Mouse (Mus musculus): Measurements from ENCODE around the gene Srm. TPM values are rescaled to one million over a fixed set of nuclear protein-coding genes. Genes with fewer than 3 reads are reported as not detected.

Srm gene
- polyA plus RNA-seq, 1 experiment, result 33.1 TPM

DNA sequence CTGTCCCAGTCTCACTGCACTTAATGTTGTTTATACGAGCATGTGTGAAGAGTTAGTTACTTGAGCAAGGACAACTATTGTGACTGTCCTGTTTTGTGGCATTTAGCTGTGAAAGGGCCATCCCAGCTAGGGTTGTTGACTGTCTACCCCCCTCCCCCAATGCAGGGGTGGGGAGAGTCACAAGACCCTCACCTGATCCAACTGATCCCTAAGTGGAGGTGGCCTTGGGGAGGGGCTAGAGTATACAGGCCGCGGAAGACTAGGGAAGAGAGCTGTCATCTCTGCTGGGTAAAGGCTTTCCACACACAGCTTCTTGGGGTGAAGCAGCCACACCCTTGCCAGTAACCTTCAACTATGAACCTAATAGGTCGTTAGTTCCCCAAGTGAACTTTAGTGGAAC lies 9.0 kb downstream of the Srm start:
- H3K27me3 ChIP-seq (replicated peaks; ENCODE audit: control insufficient read depth, insufficient read depth, low read length), result no peaks in the 10 kb centered on the region
- no peak overlapping the region for H3K4me3 ChIP-seq (ENCODE audit: insufficient read depth, low read depth, low read length)
- H3K4me1 ChIP-seq (ENCODE audit: control insufficient read depth, insufficient read depth, low read length), result no peaks in the 10 kb centered on the region
- 88% methylated on average over 4 of the region's 4 CpGs for WGBS
- no peaks in the 10 kb centered on the region for H3K36me3 ChIP-seq (ENCODE audit: control insufficient read depth, insufficient read depth, low read length)
- no peak for DNase-seq
- no peak for TF ChIP-seq CTCF (conservative IDR thresholded peaks at IDR 0.05; ENCODE audit: insufficient read depth, insufficient read length, low read depth, low read length)
- TF ChIP-seq POLR2A (IDR thresholded peaks at IDR 0.05; ENCODE audit: low read depth, low read length), result no peak
- H3K27ac ChIP-seq (ENCODE audit: insufficient read depth, low read depth, low read length), result no peak overlapping the region

DNA sequence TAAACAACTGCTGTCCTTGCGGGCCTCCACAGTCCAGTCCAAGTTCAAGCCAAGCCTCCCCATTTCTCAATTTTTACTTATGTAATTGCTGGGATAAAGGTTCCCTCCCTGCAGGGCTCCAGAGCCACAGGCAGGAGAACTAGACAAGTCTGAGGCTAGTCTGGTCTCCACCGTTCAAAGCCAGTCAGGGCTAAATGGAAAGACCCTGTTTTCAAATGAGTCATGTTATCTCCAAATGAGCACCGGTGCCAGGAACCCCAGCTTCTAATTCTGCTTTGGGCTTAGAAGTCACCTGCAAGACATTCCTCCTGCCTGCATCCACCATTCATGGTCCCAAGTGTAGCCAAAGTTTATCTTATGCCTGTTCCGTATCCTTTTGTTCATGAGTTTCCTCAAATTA lies 10.6 kb downstream of the Srm start:
- no peak overlapping the region for H3K4me3 ChIP-seq (ENCODE audit: insufficient read depth, low read depth, low read length)
- no peak for DNase-seq
- TF ChIP-seq CTCF (conservative IDR thresholded peaks at IDR 0.05; ENCODE audit: insufficient read depth, insufficient read length, low read depth, low read length) (no peak), POLR2A (IDR thresholded peaks at IDR 0.05; ENCODE audit: low read depth, low read length) (no peak)
- H3K36me3 ChIP-seq (ENCODE audit: control insufficient read depth, insufficient read depth, low read length), result no peaks in the 10 kb centered on the region
- 68% methylated on average over 4 of the region's 4 CpGs for WGBS
- H3K27me3 ChIP-seq (replicated peaks; ENCODE audit: control insufficient read depth, insufficient read depth, low read length), result no peaks in the 10 kb centered on the region
- no peak overlapping the region for H3K27ac ChIP-seq (ENCODE audit: insufficient read depth, low read depth, low read length)
- H3K4me1 ChIP-seq (ENCODE audit: control insufficient read depth, insufficient read depth, low read length), result no peaks in the 10 kb centered on the region

DNA sequence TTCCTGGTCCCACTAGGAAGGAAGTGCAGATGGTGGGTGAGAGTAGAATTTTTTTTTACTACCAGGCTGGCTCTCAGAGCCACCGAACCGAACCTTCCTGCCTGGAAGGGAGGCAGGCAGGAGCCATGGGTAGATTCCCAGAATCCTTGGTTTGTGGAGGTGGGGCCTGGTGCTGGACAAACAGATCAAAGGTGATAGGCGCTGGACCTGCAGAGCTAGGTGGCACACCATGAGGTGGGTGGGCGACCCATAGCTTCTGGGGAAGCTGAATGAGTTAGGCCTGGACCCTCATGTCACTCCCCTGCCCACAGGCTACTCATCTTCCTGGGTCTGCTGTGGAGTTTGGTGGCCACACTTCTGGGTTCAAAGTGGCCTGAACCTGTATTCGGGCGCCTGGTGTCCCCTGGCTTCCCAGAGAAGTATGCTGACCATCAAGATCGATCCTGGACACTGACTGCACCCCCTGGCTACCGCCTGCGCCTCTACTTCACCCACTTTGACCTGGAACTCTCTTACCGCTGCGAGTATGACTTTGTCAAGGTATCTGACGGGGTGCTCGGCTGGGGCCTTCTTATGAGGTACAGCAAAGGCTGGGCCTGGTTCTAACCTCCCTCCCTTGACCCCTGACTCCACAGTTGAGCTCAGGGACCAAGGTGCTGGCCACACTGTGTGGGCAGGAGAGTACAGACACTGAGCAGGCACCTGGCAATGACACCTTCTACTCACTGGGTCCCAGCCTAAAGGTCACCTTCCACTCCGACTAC lies 11.2 kb downstream of the Srm start, which contains the start of gene Masp2:
Masp2 (plus strand) TSS at position 198 of the 764 bp plus-strand sequence.
- Histone ChIP-seq H3K27ac (ENCODE audit: insufficient read depth, low read depth, low read length) (no peak within 1 kb of the TSS), H3K4me1 (ENCODE audit: control insufficient read depth, insufficient read depth, low read length) (no peaks in the 10 kb centered on the region; the same call in 1 of the 2 replicates), H3K27me3 (replicated peaks; ENCODE audit: control insufficient read depth, insufficient read depth, low read length) (no peaks in the 10 kb centered on the region), H3K36me3 (ENCODE audit: control insufficient read depth, insufficient read depth, low read length) (no peaks in the 10 kb centered on the region), H3K4me3 (ENCODE audit: insufficient read depth, low read depth, low read length) (no peak within 1 kb of the TSS)
- no peak for DNase-seq
- 84% methylated on average over 14 of the region's 14 CpGs for WGBS
- TF ChIP-seq POLR2A (IDR thresholded peaks at IDR 0.05; ENCODE audit: low read depth, low read length), result no peak
- no peak for TF ChIP-seq CTCF (conservative IDR thresholded peaks at IDR 0.05; ENCODE audit: insufficient read depth, insufficient read length, low read depth, low read length)

GRCm38 (mm10) chr4:148603376-148604139 lies 12.3 kb downstream of the Srm start:
- no peak for TF ChIP-seq CTCF (conservative IDR thresholded peaks at IDR 0.05; ENCODE audit: insufficient read depth, insufficient read length, low read depth, low read length)
- no peak for TF ChIP-seq POLR2A (IDR thresholded peaks at IDR 0.05; ENCODE audit: low read depth, low read length)
- WGBS, result 78% methylated on average over 10 of the region's 10 CpGs
- Histone ChIP-seq H3K27me3 (replicated peaks; ENCODE audit: control insufficient read depth, insufficient read depth, low read length) (no peaks in the 10 kb centered on the region), H3K4me3 (ENCODE audit: insufficient read depth, low read depth, low read length) (no peak overlapping the region), H3K27ac (ENCODE audit: insufficient read depth, low read depth, low read length) (no peak overlapping the region), H3K36me3 (ENCODE audit: control insufficient read depth, insufficient read depth, low read length) (no peaks in the 10 kb centered on the region), H3K4me1 (ENCODE audit: control insufficient read depth, insufficient read depth, low read length) (peaks cover under 1% of the 10 kb centered on the region; the same call in 1 of the 2 replicates)
- DNase-seq, result no peak

DNA sequence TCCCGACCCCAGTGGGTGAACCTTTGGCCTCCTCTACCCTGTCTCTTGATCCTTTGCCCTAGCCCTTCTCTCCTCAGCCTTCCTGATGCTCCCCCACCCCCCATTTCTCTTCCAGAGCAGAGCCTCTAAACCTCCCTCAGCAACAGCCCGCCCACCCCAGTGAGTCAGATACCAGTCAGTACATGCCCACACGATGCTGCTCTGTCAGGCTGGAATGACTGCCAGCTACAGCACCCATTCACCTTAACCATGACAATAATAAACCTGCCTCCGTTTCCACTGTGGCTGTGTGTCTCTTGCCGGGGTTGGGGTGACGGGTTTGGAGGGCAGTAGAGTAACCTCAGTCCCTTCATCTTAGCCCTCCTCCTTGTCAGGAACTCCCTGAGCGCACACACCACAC lies 12.8 kb downstream of the Srm start:
- H3K27ac ChIP-seq (ENCODE audit: insufficient read depth, low read depth, low read length), result no peak overlapping the region
- H3K27me3 ChIP-seq (replicated peaks; ENCODE audit: control insufficient read depth, insufficient read depth, low read length), result no peaks in the 10 kb centered on the region
- peaks cover 7% of the 10 kb centered on the region for H3K4me1 ChIP-seq (ENCODE audit: control insufficient read depth, insufficient read depth, low read length)
- WGBS, result 75% methylated on average over 7 of the region's 7 CpGs
- no peak for TF ChIP-seq CTCF (conservative IDR thresholded peaks at IDR 0.05; ENCODE audit: insufficient read depth, insufficient read length, low read depth, low read length)
- TF ChIP-seq POLR2A (IDR thresholded peaks at IDR 0.05; ENCODE audit: low read depth, low read length), result no peak
- no peak for DNase-seq
- no peak overlapping the region for H3K4me3 ChIP-seq (ENCODE audit: insufficient read depth, low read depth, low read length)
- no peaks in the 10 kb centered on the region for H3K36me3 ChIP-seq (ENCODE audit: control insufficient read depth, insufficient read depth, low read length)

DNA sequence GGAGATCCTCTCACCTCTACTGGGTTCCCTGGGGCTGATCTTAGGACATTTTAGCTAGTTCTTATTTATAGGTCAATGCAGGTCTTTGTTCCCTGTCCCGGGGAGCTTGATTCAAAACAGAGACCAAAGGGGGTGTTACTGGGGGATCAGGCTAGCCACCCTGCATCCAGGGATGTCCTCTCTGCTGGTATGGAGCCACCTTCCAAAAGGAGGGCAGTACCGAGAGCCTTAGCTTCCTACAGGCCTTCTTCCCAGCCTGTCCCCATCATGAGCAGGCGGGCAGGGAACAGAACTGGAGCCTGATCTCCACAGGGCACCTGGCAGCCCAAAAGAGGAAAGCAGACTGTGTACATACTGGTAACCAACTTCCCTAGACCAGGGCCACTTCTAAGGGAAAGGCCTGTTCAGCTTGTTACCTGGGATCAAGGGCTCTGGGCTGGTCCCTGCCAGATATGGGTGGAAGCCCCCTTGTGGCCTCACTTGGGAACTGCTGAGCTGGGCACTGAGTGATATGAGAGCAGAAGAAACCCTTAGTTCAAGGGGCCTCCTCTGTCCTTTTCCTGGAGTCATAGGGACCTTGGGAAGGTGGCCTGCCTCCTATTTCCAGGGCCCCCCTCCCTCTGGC lies 13.3 kb downstream of the Srm start:
- H3K27me3 ChIP-seq (replicated peaks; ENCODE audit: control insufficient read depth, insufficient read depth, low read length), result no peaks in the 10 kb centered on the region
- TF ChIP-seq POLR2A (IDR thresholded peaks at IDR 0.05; ENCODE audit: low read depth, low read length), result no peak
- peak; percentile 72 for TF ChIP-seq CTCF (conservative IDR thresholded peaks at IDR 0.05; ENCODE audit: insufficient read depth, insufficient read length, low read depth, low read length)
- no peak overlapping the region for H3K27ac ChIP-seq (ENCODE audit: insufficient read depth, low read depth, low read length)
- H3K4me1 ChIP-seq (ENCODE audit: control insufficient read depth, insufficient read depth, low read length), result peaks cover 10% of the 10 kb centered on the region
- no peaks in the 10 kb centered on the region for H3K36me3 ChIP-seq (ENCODE audit: control insufficient read depth, insufficient read depth, low read length)
- H3K4me3 ChIP-seq (ENCODE audit: insufficient read depth, low read depth, low read length), result no peak overlapping the region
- peak; percentile 76 for DNase-seq
- 95% methylated on average over 3 of the region's 3 CpGs for WGBS

GRCm38 (mm10) chr4:148607758-148608157 lies 16.5 kb downstream of the Srm start:
- H3K27me3 ChIP-seq (replicated peaks; ENCODE audit: control insufficient read depth, insufficient read depth, low read length), result no peaks in the 10 kb centered on the region
- DNase-seq, result peak; percentile 84
- 9% methylated on average over 5 of the region's 5 CpGs for WGBS
- no peak overlapping the region for H3K4me3 ChIP-seq (ENCODE audit: insufficient read depth, low read depth, low read length)
- TF ChIP-seq CTCF (conservative IDR thresholded peaks at IDR 0.05; ENCODE audit: insufficient read depth, insufficient read length, low read depth, low read length) (peak; percentile 91), POLR2A (IDR thresholded peaks at IDR 0.05; ENCODE audit: low read depth, low read length) (no peak)
- H3K27ac ChIP-seq (ENCODE audit: insufficient read depth, low read depth, low read length), result no peak overlapping the region
- H3K4me1 ChIP-seq (ENCODE audit: control insufficient read depth, insufficient read depth, low read length), result peaks cover 16% of the 10 kb centered on the region
- H3K36me3 ChIP-seq (ENCODE audit: control insufficient read depth, insufficient read depth, low read length), result peaks cover 1% of the 10 kb centered on the region
